Mouse (Mus musculus) layer of hippocampus, adult 9-10 months (tissue): ENCODE measurements around the gene Olfr1053.
"Not testable (repeated sequence)": the region's sequence is repeated elsewhere in the genome, so short reads cannot be mapped to it uniquely, and the experiment has no call there.

Experiments
- DNase-seq: peaks from one replicate; pipeline ENCODE4 v3.0.0; 2022; ENCODE audit warnings: low spot score

Olfr1053 gene

DNA sequence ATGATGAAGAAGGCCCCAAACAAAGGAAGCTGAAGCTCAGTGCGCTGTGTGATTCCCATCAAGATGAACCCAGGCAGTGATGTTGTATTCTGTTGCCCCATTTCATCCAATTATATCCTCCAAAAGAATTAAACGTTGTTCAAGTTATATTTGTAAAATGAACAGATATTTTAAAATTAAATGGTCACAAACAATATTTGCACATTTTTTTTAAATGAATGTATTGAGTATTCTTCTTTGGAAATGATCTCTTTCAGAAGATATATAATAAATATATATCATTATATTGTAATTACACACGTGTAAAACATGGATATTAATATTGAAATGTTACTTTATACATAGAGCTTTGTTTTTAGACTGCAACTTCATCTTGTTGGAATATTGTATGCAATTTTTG is at the start of gene Olfr1053:
Olfr1053 (minus strand) TSS at position 101 of the 400 bp plus-strand sequence.
- no peak for DNase-seq

DNA sequence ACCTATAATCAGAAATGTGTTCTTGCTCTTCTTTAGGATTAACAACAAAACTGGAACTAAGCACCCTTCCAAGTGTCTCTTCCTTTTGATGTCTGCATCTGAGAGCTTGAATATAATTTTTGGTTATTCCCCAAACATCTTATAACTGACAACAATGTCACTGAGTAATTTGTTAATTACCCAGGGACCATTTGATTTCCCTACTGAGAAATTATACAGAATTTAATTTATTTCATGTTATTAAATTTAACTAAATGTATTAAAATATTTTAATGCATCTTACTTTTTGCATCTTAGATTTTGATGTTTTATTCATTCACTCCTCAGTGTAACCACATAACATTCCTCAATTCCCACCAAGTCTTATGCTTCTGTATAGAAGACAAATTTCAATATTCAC is 47.3 kb upstream of the Olfr1053 start, which contains the start of gene Olfr1056:
Olfr1056 (minus strand) TSS at position 101 of the 400 bp plus-strand sequence.
- DNase-seq = no peak

DNA sequence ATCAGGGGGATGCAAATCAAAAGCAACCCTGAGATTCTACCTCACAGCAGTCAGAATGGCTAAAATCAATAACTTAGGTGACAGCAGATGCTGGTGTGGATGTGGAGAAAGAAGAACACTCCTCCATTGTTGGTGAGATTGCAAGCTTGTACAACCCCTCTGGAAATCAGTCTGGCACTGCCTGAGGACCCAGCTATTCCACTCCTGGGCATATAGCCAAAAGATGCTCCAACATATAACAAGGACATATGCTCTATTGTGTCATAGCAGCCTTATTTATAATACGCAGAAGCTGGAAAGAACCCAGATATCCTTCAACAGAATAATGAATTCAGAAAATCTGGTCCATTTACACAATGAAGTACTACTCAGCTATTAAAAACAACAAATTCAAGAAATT is 36.7 kb upstream of the Olfr1053 start:
- peak; percentile 17 for DNase-seq

- no peak for DNase-seq
These were observed 35.1 kb upstream of the Olfr1053 start, which contains the start of gene Olfr1055 for GRCm38 (mm10) chr2:86350184-86350583. Gene Olfr1055, minus strand, starts transcription at chr2:86350284.

DNA sequence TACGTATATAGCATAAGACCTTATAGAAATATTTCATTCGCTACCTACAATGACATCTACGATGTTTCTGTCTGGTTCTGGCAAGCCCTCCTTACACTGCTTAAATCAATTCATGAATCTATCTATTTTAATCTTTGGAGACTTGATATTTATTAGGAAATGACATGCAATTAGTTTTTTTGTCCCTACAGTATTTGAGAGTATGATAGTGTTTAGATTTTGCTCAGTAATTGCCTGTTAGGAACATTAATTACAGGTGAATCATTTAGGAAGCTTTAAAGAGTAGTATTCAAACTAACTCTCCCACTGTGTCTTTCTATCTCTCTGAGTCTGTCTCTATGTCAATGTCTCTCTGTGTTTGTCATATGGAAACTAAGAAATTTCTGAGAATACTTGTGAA is 20.2 kb upstream of the Olfr1053 start, which contains the start of gene Olfr1054:
Olfr1054 (minus strand) TSS at position 101 of the 400 bp plus-strand sequence.
- DNase-seq = no peak

- DNase-seq = no peak
These were observed 22.9 kb downstream of the Olfr1053 start, which contains the start of gene Olfr1052 for GRCm38 (mm10) chr2:86292155-86292554. Gene Olfr1052, plus strand, starts transcription at chr2:86292455.

- not testable (repeated sequence) for DNase-seq
These were observed 36.1 kb downstream of the Olfr1053 start, which contains the start of gene Olfr1051 for GRCm38 (mm10) chr2:86278988-86279387. Gene Olfr1051, minus strand, starts transcription at chr2:86279088.
